Mouse (Mus musculus) bone marrow macrophage, adult 2 months (primary cell): ENCODE measurements around the gene 2310061N02Rik. TPM values are rescaled to one million over a fixed set of nuclear protein-coding genes. Genes with fewer than 3 reads are reported as not detected.

Experiments
- H3K27ac ChIP-seq: 2 replicates; pipeline ENCODE4 v1.5.1; 2012; ENCODE audit warnings: low read depth, low read length; ENCODE audit not compliant: insufficient read depth
- H3K4me1 ChIP-seq: 2 replicates; pipeline ENCODE4 v1.6.1; 2012; ENCODE audit warnings: low read length; ENCODE audit not compliant: control insufficient read depth, insufficient read depth
- H3K4me3 ChIP-seq: 2 replicates; pipeline ENCODE4 v1.5.1; 2012; ENCODE audit warnings: mild to moderate bottlenecking, low read length, moderate library complexity; ENCODE audit not compliant: insufficient read depth
- CTCF ChIP-seq: IDR thresholded peaks from 2 replicates; pipeline ENCODE4 v1.5.1; 2012; ENCODE audit warnings: low read depth, mild to moderate bottlenecking, low read length, moderate library complexity
- POLR2A ChIP-seq: IDR thresholded peaks from 2 replicates; pipeline ENCODE4 v1.6.1; 2012; ENCODE audit warnings: mild to moderate bottlenecking, low read depth, low read length, borderline replicate concordance
- polyA plus RNA-seq: library from polyadenylated mRNA; stranded (reverse); fragments of >200 nt; gene quantifications from 2 replicates; pipeline ENCODE4 v1.2.4, GENCODE M21; 2012; ENCODE audit not compliant: missing spikeins, insufficient read depth, insufficient read length

Gene 2310061N02Rik
- polyA plus RNA-seq, 1 experiment = not detected

- Histone ChIP-seq H3K4me1 (no peaks in the 10 kb centered on the region), H3K4me3 (no peak overlapping the region), H3K27ac (no peak overlapping the region)
- TF ChIP-seq POLR2A (no peak), CTCF (no peak)
These were observed 6.5 kb downstream of the 2310061N02Rik start for GRCm38 (mm10) chr16:88701072-88701864.

GRCm38 (mm10) chr16:88696256-88696655 lies 11.5 kb downstream of the 2310061N02Rik start:
- Histone ChIP-seq H3K27ac (no peak overlapping the region), H3K4me1 (no peaks in the 10 kb centered on the region), H3K4me3 (no peak overlapping the region)
- no peak for TF ChIP-seq CTCF
- TF ChIP-seq POLR2A = no peak

- H3K27ac ChIP-seq = no peak overlapping the region
- no peak overlapping the region for H3K4me3 ChIP-seq
- TF ChIP-seq CTCF (no peak), POLR2A (no peak)
- H3K4me1 ChIP-seq = no peaks in the 10 kb centered on the region
These were observed 26.5 kb downstream of the 2310061N02Rik start for GRCm38 (mm10) chr16:88681282-88681681.

- no peak for TF ChIP-seq CTCF
- no peak for TF ChIP-seq POLR2A
- Histone ChIP-seq H3K27ac (no peak overlapping the region), H3K4me3 (no peak overlapping the region), H3K4me1 (no peaks in the 10 kb centered on the region)
These were observed 28.7 kb downstream of the 2310061N02Rik start for GRCm38 (mm10) chr16:88679099-88679498.

- Histone ChIP-seq H3K4me3 (no peak within 1 kb of the TSS), H3K4me1 (no peaks in the 10 kb centered on the region), H3K27ac (no peak within 1 kb of the TSS)
- no peak for TF ChIP-seq POLR2A
- no peak for TF ChIP-seq CTCF
These were observed 36.2 kb downstream of the 2310061N02Rik start, which contains the start of gene Krtap27-1 for GRCm38 (mm10) chr16:88671571-88671970. Krtap27-1 (minus strand) TSS chr16:88671671.

GRCm38 (mm10) chr16:88657426-88657825 lies 50.3 kb downstream of the 2310061N02Rik start:
- Histone ChIP-seq H3K4me3 (no peak overlapping the region), H3K4me1 (no peaks in the 10 kb centered on the region), H3K27ac (no peak overlapping the region)
- TF ChIP-seq POLR2A (no peak), CTCF (no peak)

Other genes with a start within 250 kb of the 2310061N02Rik start
- gene Cldn17, start 201.0 kb downstream of the 2310061N02Rik start, polyA plus RNA-seq = not detected in 2 replicates
- gene Cldn8, start 144.8 kb downstream of the 2310061N02Rik start, polyA plus RNA-seq = not detected in 2 replicates
- gene Krtap24-1, start 95.7 kb downstream of the 2310061N02Rik start, polyA plus RNA-seq = not detected in 2 replicates
- gene 2310079G19Rik, start 80.3 kb downstream of the 2310061N02Rik start, polyA plus RNA-seq = not detected in 2 replicates
- gene Krtap26-1, start 60.2 kb downstream of the 2310061N02Rik start, polyA plus RNA-seq = not detected in 2 replicates
- gene Krtap27-1, start 36.3 kb downstream of the 2310061N02Rik start, polyA plus RNA-seq = not detected in 2 replicates
- gene Krtap13-1, start 20.9 kb upstream of the 2310061N02Rik start, polyA plus RNA-seq = not detected in 2 replicates
- not detected in 2 replicates for gene Krtap13, start 43.7 kb upstream of the 2310061N02Rik start, polyA plus RNA-seq
- not detected in 2 replicates for gene 2310034C09Rik, start 50.9 kb upstream of the 2310061N02Rik start, polyA plus RNA-seq
- gene 2310057N15Rik, start 66.2 kb upstream of the 2310061N02Rik start, polyA plus RNA-seq = not detected in 2 replicates
- gene Gm5965, start 69.9 kb upstream of the 2310061N02Rik start, polyA plus RNA-seq = not detected in 2 replicates
- not detected in 2 replicates for gene Gm20741, start 104.3 kb upstream of the 2310061N02Rik start, polyA plus RNA-seq
- not detected in 2 replicates for gene Krtap15, start 112.3 kb upstream of the 2310061N02Rik start, polyA plus RNA-seq
- not detected in 2 replicates for gene Krtap14, start 118.2 kb upstream of the 2310061N02Rik start, polyA plus RNA-seq
- not detected in 2 replicates for gene Krtap19-1, start 161.4 kb upstream of the 2310061N02Rik start, polyA plus RNA-seq
- not detected in 2 replicates for gene Krtap19-2, start 166.3 kb upstream of the 2310061N02Rik start, polyA plus RNA-seq
- gene Krtap19-3, start 170.1 kb upstream of the 2310061N02Rik start, polyA plus RNA-seq = not detected in 2 replicates
- gene Krtap19-4, start 177.1 kb upstream of the 2310061N02Rik start, polyA plus RNA-seq = not detected in 2 replicates
- gene Krtap19-5, start 188.5 kb upstream of the 2310061N02Rik start, polyA plus RNA-seq = not detected in 2 replicates
- not detected in 2 replicates for gene Krtap19-9b, start 224.3 kb upstream of the 2310061N02Rik start, polyA plus RNA-seq